Mouse (Mus musculus) embryo, embryonic 11.5 days (tissue): ENCODE results near the gene Olfr1325.
"Not testable (repeated sequence)": the region's sequence is repeated elsewhere in the genome, so short reads cannot be mapped to it uniquely, and the experiment has no call there.

Experiments
- DNase-seq: peaks from one replicate; pipeline ENCODE4 v3.0.0-alpha.2; 2012; ENCODE audit warnings: low read depth, low spot score

The Olfr1325 gene

DNA sequence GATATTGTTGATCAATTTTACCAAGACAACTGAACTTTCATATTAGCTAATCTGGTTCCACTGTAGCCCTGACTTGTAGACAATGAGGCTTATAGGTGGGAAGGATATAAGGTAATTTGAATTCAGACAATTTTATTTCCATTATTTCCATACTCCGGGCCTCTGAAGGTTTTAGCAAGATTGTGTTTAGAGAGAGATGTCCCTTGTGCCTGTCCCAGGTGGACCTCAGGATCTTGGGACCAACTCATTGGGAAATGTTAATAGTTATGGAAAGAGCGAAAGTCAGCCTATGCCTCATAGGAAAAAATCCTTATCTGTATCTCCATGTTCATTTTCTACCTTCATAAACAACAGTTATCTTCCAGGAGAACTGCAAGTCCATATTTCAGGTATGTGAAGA lies at the start of gene Olfr1325:
TSS of gene Olfr1325 (plus strand) at position 301 of the 400 bp plus-strand sequence.
- no peak for DNase-seq

DNA sequence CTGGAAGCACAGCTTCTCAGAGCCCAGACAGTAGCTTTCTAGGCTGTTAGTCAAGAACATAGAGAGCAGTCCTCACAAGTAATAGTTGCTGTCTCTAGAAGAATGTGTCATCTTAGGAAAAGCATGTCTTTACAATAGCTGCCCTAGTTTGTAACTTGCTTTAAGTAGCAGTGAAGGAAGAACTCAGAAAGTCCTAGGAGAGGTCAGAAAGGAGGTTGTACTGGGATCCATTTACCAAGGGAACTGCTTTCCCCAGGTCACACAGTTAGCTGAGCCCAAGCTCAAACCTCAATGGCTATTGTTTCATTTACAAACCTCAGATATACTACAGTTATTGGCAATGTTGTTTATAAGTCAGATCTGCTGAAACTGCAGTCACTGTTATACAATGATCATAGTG lies 17.7 kb upstream of the Olfr1325 start, which contains the start of gene Olfr1326-ps1:
TSS of gene Olfr1326-ps1 (minus strand) at position 101 of the 400 bp plus-strand sequence.
- no peak for DNase-seq

GRCm38 (mm10) chrX:74645466-74646323 lies 53.2 kb downstream of the Olfr1325 start, which contains the start of gene Gm5640:
Gm5640 (minus strand) TSS chrX:74645635.
- not testable (repeated sequence) for DNase-seq

- not testable (repeated sequence) for DNase-seq
Observed at GRCm38 (mm10) chrX:74646393-74646792, 53.9 kb downstream of the Olfr1325 start.
